Mouse (Mus musculus) midbrain, embryonic 16.5 days (tissue): ENCODE results near the gene Trip12. TPM values are rescaled to one million over a fixed set of nuclear protein-coding genes. Genes with fewer than 3 reads are reported as not detected.

Experiments used
- ATAC-seq: fragments of 200-750 bp; cut with Nextera tagmentation; 2 replicates; pipeline ENCODE4 v1.8.0; 2017; ENCODE audit warnings: moderate TSS enrichment
- H3K27ac ChIP-seq: fragments of 300-500 bp; sonication (generic); 2 replicates; pipeline ENCODE4 v1.5.1; 2014; ENCODE audit warnings: mild to moderate bottlenecking, low read length, mixed read lengths
- H3K27me3 ChIP-seq: fragments of 300-500 bp; sonication (generic); 2 replicates; pipeline ENCODE4 v1.6.1; 2014; ENCODE audit warnings: low read depth, low read length, mixed read lengths; ENCODE audit not compliant: control insufficient read depth, insufficient read depth
- H3K36me3 ChIP-seq: fragments of 300-500 bp; sonication (generic); 2 replicates; pipeline ENCODE4 v1.6.1; 2014; ENCODE audit warnings: mild to moderate bottlenecking, low read length, moderate library complexity, mixed read lengths; ENCODE audit not compliant: control insufficient read depth, insufficient read depth
- H3K4me1 ChIP-seq: fragments of 300-500 bp; sonication (generic); 2 replicates; pipeline ENCODE4 v1.6.1; 2014; ENCODE audit warnings: mild to moderate bottlenecking, low read length, mixed read lengths; ENCODE audit not compliant: control insufficient read depth, insufficient read depth
- H3K4me2 ChIP-seq: fragments of 300-500 bp; sonication (generic); 2 replicates; pipeline ENCODE4 v1.6.1; 2014; ENCODE audit warnings: mild to moderate bottlenecking, low read length, mixed read lengths
- H3K4me3 ChIP-seq: fragments of 300-500 bp; sonication (generic); 2 replicates; pipeline ENCODE4 v1.5.1; 2014; ENCODE audit warnings: low read depth, mild to moderate bottlenecking, low read length, moderate library complexity, mixed read lengths
- H3K9ac ChIP-seq: fragments of 300-500 bp; sonication (generic); 2 replicates; pipeline ENCODE4 v1.6.1; 2014; ENCODE audit warnings: low read depth, low read length, mixed read lengths
- H3K9me3 ChIP-seq: fragments of 300-500 bp; sonication (generic); replicated peaks from 2 replicates; pipeline ENCODE4 v1.6.1; 2014; ENCODE audit warnings: mild to moderate bottlenecking, low read length, mixed read lengths; ENCODE audit not compliant: control insufficient read depth, poor library complexity, severe bottlenecking
- WGBS: fragments of 180-500 bp; shearing (Covaris S2); extraction: QIAGEN DNeasy Blood & Tissue Kit; methylation state at CpG from one replicate; pipeline ENCODE4 v1.1.7; 2014; 5-methylcytosine and 5-hydroxymethylcytosine counted together
- polyA plus RNA-seq: library from polyadenylated mRNA; unstranded; fragments of >200 nt; fragmentation: Nextera tagmentation; extraction: Ambion mirVana; gene quantifications from 2 replicates; pipeline ENCODE4 v1.2.1, GENCODE M21; 2015

The Trip12 gene
- polyA plus RNA-seq, 1 experiment from 2014 or later, result 44.4 TPM

DNA sequence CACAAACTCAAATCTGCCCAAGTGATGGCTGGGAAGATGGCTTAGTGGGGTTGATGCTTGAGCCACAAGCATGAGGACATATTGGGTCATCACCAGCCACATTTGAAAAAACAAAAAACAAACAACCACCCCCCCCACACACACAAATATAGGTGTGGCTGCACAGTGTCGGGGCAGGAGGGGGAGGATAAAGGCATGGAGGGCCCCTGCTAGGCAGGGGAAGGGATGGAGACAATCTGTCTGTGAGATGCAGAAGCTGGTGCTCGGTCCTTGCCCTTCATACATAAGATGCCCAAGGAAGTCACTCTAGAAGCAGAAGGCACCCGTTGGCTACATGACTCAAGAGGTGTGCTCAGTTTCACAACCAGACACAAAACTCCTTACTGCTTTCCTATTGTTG, 118.4 kb downstream of the Trip12 start:
- Histone ChIP-seq H3K27me3 (no peaks in the 10 kb centered on the region), H3K9me3 (no peaks in the 10 kb centered on the region), H3K36me3 (peaks cover 17% of the 10 kb centered on the region), H3K27ac (no peak overlapping the region), H3K9ac (no peak overlapping the region), H3K4me1 (no peaks in the 10 kb centered on the region), H3K4me2 (no peak overlapping the region), H3K4me3 (no peak overlapping the region)
- 94% methylated on average over 3 of the region's 3 CpGs for WGBS
- no peak for ATAC-seq

DNA sequence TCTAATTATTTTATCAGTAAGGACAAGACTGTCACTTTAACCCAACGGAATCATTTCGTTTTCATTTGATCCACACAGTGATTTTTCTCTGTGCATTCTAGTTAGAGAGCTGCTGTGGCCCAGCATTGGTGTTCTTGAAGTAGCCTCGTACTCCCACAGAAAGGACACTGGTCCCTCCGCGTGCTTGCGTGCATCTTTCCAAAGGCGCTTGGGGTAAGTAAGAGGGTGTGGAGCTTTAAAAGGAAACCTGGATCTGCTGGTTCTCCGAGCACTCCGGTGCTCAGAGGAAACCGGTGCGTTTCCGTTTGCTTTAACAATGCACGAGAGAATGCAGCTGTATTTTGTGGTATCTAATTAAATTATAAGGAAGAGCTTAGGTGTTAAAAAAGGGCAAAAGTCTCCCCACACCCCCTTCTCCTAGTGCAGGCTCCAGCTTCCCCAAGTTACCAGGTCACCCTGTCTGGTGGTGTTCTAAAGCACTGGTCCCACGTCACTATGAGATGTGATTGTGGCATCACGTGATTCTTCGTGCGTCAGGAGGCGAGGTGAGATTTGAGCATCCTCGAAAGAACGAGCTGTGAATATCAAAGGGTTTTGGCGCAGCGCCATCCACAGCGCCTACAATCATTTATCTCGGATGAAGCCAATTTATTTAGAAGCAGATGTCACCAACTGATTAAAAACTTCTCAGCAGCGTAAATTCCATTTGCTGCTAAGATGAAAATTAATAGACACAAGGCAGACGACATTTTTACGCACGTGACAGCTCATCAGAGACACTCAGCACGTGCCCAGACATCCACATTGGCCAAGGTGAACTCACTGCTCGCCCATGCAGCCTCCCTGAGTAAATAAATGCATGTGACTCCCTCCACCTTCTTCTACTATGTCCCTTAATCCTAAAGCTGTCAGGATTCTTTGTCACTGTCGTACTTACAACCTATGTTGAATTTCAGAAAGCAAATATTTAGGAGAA, 130.2 kb downstream of the Trip12 start:
- peak overlapping the region; percentile 36 for H3K4me3 ChIP-seq
- 13% methylated on average over 31 of the region's 31 CpGs for WGBS

DNA sequence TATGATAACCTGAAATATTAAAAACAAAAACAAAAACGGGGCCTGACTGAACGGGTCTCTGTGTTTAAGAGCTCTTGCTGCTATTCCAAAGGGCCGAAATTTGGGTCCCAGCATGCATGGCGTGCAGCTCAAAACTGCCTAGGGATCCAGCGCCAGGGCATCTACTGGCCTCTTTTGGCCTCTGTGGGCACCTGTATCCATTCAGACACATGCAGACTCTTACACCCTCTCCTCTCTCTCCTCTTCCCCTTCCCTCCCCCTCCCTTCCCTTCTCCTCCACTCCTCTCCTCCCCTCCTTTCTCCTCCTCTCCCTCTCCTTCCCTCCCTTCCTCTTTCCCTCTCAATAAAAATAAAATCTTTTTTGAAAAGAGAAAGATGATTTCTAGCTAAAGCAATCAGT, 130.9 kb downstream of the Trip12 start:
- Histone ChIP-seq H3K27me3 (no peaks in the 10 kb centered on the region), H3K9me3 (no peaks in the 10 kb centered on the region), H3K4me3 (peak overlapping the region; percentile 36), H3K4me1 (peaks cover 11% of the 10 kb centered on the region), H3K9ac (peak overlapping the region; percentile 52), H3K4me2 (peak overlapping the region; percentile 57), H3K36me3 (no peaks in the 10 kb centered on the region), H3K27ac (peak overlapping the region; percentile 88)
- 38% methylated on average over 5 of the region's 5 CpGs for WGBS
- peak; percentile 75 for ATAC-seq

More for the DNA sequence above, 130.2 kb downstream of the Trip12 start:
- no peaks in the 10 kb centered on the region for H3K9me3 ChIP-seq
- H3K27ac ChIP-seq, result peak overlapping the region; percentile 88
- peak overlapping the region; percentile 57 for H3K4me2 ChIP-seq
- H3K4me1 ChIP-seq, result peaks cover 11% of the 10 kb centered on the region
- no peaks in the 10 kb centered on the region for H3K27me3 ChIP-seq
- ATAC-seq, result peak; percentile 91
- no peaks in the 10 kb centered on the region for H3K36me3 ChIP-seq
- H3K9ac ChIP-seq, result peak overlapping the region; percentile 52

DNA sequence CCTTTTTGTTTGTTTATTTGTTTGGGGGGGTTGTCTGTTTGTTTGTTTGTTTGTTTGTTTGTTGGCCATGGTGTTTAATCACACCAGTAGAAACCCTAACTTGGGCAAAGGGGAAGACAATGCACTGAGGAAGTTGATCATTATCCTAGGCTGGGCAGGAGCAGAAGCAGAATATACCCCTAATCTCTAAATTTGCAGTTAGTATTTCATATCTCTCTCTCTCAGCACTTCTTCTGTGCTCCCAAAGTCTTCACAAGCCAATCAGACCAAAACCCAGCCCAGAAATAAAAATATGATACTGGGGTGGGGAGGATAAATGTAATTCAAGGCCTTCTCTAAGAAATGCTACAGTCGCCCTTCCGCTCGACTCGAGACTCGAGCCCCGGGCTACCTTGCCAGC, 140.1 kb downstream of the Trip12 start:
- Histone ChIP-seq H3K4me1 (peaks cover 2% of the 10 kb centered on the region; the same call in 1 of the 2 replicates), H3K36me3 (no peaks in the 10 kb centered on the region), H3K27me3 (no peaks in the 10 kb centered on the region), H3K4me3 (no peak overlapping the region), H3K27ac (no peak overlapping the region), H3K4me2 (no peak overlapping the region), H3K9ac (no peak overlapping the region), H3K9me3 (no peaks in the 10 kb centered on the region)
- no peak for ATAC-seq
- whole genome bisulfite sequencing, result 96% methylated on average over 6 of the region's 6 CpGs

DNA sequence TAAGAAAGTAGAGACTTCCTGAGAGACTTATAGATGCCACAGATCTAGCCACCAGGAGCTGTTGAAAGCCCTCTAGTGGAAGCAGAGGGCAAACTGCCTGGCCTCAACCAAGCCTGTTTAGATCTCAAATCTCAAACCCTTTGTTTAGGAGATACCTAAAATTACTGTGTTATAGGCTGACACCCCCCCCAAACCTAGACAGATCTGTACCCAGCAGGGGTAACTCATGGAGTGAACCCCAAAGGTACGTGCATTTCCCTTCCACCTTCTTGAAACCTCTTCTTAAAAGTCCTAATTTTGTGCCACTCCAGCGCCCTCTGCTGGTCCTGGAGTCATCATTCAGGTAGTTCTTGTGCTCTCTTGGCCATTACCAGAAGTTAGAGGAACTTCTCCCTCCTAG, 143.2 kb downstream of the Trip12 start:
- no peaks in the 10 kb centered on the region for H3K9me3 ChIP-seq
- peak overlapping the region; percentile 25 for H3K4me2 ChIP-seq
- H3K4me1 ChIP-seq, result peaks cover 15% of the 10 kb centered on the region
- H3K27ac ChIP-seq, result no peak overlapping the region
- H3K27me3 ChIP-seq, result no peaks in the 10 kb centered on the region
- ATAC-seq, result 0 out of 2 replicates have a peak, but pooled peaks have one; percentile 14
- no peak overlapping the region for H3K9ac ChIP-seq
- H3K4me3 ChIP-seq, result no peak overlapping the region
- 0% methylated on average over 2 of the region's 2 CpGs for WGBS
- H3K36me3 ChIP-seq, result no peaks in the 10 kb centered on the region

DNA sequence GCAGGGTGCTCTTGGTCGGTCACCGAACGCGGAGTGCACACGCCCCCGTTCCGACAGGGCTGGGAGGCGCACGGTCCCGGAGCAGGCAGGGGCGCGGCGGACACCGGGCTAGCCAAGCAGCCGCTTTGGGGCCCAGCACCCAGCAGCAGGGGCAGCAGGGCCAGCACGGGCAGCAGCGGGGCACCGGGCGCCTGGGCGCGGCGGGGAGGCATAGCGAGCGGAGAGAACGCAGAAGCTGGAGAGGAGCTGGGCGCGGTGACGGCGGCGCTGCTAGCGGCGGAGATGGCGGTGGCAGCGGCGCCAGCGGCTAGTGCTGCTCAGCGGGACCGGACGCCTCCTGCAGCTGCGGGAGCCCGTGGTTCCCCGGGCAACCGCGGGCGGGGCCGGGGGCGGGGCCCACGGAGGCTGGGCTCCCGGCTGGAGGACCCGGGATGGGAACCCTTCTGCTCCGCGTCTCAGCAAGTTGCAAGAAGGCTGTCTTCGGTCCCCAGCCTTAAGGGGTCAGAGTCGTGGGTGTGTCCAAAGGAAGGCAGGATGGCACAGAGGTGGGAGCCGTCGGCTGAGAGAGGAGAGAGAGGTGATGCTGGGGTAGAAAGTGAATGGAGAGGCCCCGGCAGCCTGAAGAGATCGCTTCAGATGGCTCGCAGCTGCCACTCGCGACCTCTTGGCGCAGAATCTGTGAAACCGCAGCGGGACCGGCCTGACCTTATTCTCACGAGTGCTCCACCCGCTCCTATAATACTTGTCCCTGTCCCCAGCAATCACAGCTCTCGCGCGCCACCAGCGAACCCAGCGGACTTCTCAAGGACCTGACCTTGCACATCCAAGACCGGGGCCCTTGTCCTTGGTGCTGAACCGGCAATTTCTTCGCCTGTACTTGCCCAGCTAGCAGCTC, 144.6 kb downstream of the Trip12 start, which contains the start of gene Dner:
TSS of gene Dner (minus strand) at position 705 of the 895 bp plus-strand sequence.
- Histone ChIP-seq H3K27ac (peak within 1 kb of the TSS; percentile 97), H3K4me3 (peak within 1 kb of the TSS; percentile 94), H3K4me1 (peaks cover 25% of the 10 kb centered on the region), H3K9me3 (no peaks in the 10 kb centered on the region), H3K27me3 (no peaks in the 10 kb centered on the region), H3K9ac (peak within 1 kb of the TSS; percentile 98), H3K4me2 (peak within 1 kb of the TSS; percentile 81), H3K36me3 (no peaks in the 10 kb centered on the region)
- under 1% methylated on average over 61 of the region's 75 CpGs for WGBS
- peak; percentile 86 for ATAC-seq

DNA sequence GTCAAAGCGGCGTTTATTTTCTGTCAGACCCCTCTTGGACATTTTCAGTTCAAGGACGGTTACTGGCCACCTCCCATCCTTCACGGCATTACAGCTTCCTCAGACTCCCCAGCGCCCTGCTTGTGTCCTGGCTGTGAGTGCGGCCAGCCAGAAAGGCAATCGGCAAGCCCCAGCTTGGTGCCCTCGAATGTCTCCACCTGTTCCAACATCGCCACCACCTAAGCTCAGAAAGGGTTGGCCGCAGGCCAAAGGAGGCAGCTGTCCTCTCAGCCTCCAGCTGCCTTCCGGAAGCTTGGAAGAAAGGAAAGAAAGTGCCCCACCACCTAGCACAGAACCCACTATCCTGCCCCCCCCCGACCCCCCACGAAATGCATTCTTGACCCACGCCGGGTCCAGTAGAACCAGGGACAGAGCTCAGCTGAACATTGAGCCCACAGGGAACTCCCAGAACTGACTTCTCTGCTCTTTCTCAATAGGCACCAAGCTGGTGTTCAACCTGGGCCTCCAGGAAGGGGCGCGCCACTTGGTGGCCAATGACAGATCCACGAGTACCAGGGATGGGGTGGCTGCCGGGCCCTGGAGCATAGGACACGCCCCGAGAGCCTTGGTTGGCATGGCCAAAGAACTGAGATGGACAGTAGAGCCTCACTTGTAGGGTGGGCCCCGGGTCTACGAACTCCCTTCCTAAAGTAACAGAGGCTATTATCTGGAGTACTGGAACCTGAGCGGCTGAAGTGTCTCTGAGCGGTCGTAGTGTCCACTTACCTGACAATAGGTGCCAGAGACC, 145.4 kb downstream of the Trip12 start:
- ATAC-seq, result peak; percentile 76
- Histone ChIP-seq H3K27ac (peak overlapping the region; percentile 97), H3K4me2 (peak overlapping the region; percentile 81), H3K9ac (peak overlapping the region; percentile 98), H3K36me3 (no peaks in the 10 kb centered on the region), H3K4me1 (peaks cover 27% of the 10 kb centered on the region), H3K27me3 (no peaks in the 10 kb centered on the region), H3K4me3 (peak overlapping the region; percentile 94), H3K9me3 (no peaks in the 10 kb centered on the region)
- WGBS, result 3% methylated on average over 26 of the region's 26 CpGs

DNA sequence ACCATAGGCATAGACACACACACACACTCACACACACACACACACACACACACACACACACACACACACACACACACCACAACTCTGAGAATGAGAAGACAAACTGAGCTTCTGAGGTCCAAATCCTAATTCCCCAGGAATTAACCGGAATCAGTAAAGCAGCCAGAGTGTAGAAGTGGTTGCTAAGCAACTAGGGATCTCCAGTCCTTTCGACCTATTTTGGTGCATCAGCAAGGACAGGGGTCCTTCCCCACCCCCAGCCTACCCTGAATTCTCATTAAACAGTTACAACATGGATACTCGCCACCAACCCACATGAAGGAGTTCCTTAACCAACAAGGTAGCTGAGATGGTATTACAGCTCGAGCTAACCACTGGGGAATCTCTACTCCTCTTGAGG, 162.4 kb downstream of the Trip12 start:
- Histone ChIP-seq H3K27me3 (no peaks in the 10 kb centered on the region), H3K9me3 (no peaks in the 10 kb centered on the region), H3K4me2 (no peak overlapping the region), H3K4me1 (peaks cover 7% of the 10 kb centered on the region), H3K27ac (peak overlapping the region; percentile 17; the same call in 1 of the 2 replicates), H3K4me3 (no peak overlapping the region), H3K9ac (no peak overlapping the region), H3K36me3 (no peaks in the 10 kb centered on the region)
- peak; percentile 49; the same call in 1 of the 2 replicates for ATAC-seq
- WGBS, result 40% methylated on average over 4 of the region's 4 CpGs
